Mouse (Mus musculus) fibroblast of lung, adult 2 months (primary cell): Measurements from ENCODE around the gene Crk.

ENCODE experiments used
- DNase-seq: peaks from one replicate; pipeline ENCODE4 v3.0.0-alpha.2; 2011; ENCODE audit warnings: low read depth

Crk gene

DNA sequence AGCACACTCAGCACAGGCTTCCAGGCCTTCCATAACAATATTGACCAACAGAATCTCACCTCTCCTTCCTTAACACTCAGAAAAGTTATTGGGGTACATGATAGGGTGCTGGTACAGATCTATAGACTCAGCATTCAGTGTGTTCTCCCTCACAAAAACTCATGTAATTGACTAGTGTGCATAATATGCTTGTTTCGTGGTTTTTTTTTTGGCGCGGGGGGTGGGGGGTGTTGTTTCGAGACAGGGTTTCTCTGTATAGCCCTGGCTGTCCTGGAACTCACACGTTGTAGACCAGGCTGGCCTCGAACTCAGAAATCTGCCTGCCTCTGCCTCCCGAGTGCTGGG, 59.4 kb downstream of the Crk start:
- DNase-seq, result no peak

DNA sequence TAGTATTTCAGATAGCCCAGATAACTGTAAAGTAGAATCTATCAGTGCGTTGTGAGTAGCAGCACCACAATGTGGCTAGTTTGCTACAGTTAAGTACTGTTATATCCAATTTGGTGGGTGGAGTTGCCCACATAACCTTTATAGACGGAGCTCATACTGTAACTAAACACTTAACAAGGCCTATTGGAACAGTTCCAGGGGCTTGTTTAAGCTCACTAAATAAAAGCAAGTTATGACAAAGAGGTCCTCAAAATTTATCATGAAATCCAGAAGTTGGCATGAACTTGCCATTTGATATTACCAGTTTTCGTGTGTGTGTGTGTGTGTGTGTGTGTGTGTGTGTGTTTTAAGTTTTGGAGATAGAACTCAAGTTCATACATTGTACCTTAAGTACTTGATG, 61.1 kb downstream of the Crk start:
- DNase-seq, result no peak

DNA sequence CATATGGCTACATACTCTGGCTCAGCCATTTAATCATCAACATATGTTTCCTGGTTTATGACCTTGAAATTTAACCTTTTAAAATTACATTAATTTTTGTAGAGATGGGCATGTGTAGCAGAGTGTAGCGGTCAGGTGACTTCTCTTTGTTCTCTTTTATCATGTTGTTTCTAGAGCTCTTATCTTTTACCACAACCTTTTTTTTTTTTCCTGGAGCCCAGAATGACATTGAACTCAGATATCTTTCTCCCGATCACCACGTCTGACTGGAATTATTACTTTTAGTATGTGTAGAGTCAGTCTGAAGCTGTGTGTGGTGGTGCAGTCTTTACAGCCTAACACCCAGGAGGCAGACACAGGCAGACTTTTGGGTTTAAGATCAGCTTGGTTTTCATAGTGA, 62.6 kb downstream of the Crk start:
- no peak for DNase-seq

DNA sequence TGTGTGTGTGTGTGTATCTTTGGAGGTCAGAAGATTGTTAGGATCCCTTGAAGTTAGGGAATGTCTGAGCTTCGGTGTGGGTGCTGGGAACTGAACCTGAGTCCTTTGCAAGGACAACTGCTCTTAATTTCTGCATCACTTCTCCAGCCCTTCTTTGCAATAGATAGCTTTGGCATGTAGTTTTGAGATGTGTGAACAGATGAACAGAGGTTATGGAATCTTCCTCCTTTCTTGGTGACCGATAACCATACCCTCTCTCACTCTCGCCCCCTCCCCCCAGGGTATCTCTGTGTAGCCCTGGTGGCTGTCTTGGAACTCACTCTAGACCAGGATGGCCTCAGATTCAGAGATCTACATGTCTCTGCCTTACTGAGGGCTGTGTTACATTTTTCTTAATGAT, 65.7 kb downstream of the Crk start:
- DNase-seq, result no peak

DNA sequence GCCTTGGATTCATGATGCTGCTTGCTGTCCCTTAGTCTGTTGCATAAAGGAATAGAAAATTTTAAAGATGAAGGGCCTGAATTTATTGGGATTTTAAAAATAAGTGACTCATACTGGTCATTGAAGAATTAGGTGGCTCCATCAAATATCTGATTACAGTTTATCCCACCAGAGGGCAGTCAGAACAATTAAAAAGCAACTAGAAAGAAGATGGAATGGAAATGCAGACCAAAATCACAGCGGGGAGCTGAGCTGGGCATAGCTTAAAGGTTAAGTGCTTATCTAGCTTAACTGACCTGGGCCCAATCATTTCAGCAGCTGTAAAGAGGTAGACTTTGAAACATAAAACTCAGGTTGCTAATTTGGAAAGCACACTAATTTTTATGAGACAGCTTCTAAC, 71.5 kb downstream of the Crk start:
- no peak for DNase-seq

DNA sequence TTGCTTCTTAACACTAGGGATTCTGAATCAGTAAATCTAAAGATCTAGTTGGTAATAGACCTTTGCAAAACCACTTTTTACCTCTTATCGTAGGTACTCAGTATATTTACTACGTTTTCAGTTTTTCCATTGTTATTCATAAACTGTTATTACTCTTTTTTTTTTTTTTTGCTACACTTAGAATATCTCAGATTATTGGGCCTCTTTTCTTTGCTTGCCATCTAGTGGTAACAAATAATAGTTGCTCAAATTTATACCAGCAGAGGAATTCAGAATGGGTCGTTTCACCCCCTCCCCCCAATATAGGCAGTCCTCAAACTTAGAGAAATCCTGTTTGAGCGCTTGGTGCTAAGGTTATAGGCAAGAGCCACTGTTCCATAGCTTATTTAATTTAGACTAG, 72.0 kb downstream of the Crk start:
- DNase-seq, result no peak
